ENCODE assay signal across 8 mouse cellular contexts in the genomic region with DNA sequence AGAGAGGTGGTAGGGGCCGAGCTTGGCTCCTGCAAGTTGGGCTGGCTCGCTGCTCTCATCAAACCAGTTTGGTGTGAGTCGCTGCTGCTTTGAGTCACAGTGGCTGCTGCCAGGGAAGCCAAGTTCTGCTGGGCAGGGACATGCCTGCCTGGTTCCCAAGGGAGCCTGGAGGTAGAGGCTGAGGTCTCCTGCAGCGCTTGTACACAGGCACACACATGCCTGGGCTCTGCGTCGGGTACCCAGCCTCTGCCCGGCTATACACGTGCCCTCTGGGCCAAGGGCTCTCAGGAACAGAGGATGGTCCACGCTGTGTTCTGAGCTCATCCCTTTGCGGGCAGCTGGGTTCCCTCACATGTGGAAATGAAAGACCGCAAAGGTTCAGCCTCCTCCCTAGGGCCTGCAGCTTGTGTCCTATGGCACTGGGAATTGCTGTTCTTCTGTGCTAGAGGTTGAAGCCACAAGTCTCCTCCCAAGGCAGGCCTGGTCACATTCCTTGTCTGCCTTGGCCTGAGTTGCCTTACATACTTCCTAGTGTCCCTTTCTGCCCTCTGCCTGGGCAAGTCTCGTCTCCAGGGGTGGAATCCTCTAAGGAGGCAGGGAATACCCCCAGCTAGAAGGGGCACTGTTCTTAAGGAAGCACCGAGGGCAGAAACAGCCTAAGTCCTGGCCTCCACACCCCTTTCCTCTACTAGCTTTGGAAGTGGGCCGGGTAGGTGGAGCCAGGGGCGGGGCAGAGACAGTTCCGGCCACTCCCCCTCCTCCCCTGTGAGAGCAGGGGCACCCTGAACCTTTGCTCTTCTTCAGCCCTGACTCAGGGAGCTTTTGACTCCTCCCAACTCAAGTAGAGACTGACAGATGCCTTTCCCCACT. TPM values are rescaled to one million over a fixed set of nuclear protein-coding genes. Genes with fewer than 3 reads are reported as not detected.
DNase-seq lines count a peak whose midpoint lies in the region; ATAC-seq and TF ChIP-seq lines count a peak whose summit lies in the region.

No protein-coding gene starts in this region.

- H3K4me3 ChIP-seq in gastrocnemius, adult 2 months: no peak overlapping the region
- peak overlapping the region; percentile 36 for H3K4me3 ChIP-seq in heart, embryonic 10.5 days

- intact Hi-C loops in gastrocnemius, adult 2 months (cut with DNase I): no loop called here

- H3K4me1 ChIP-seq in heart, embryonic 10.5 days: peaks cover 38% of the 10 kb centered on the region

- no peaks in the 10 kb centered on the region for H3K36me3 ChIP-seq in heart, embryonic 10.5 days

- TF ChIP-seq CTCF in gastrocnemius, adult 2 months (IDR thresholded peaks at IDR 0.05): no peak

- 32% methylated on average over 16 of the region's 16 CpGs for WGBS in heart, embryonic 10.5 days

- DNase-seq in gastrocnemius, adult 2 months: peak; percentile 72
- DNase-seq in gastrocnemius, adult 8-10 months (ENCODE audit: low spot score in 2 of 2): no peak
- peak; percentile 70 for DNase-seq in adrenal gland, postnatal 25 days
- DNase-seq in heart, embryonic 10.5 days (ENCODE audit: low spot score): peak; percentile 73
- DNase-seq in kidney, postnatal 14 days: peak; percentile 92
- DNase-seq in urinary bladder, postnatal 25 days (ENCODE audit: low spot score): peak; percentile 77
- DNase-seq in frontal cortex, postnatal 10 days (ENCODE audit: low spot score in 2 of 2): no peak

- H3K27me3 ChIP-seq in heart, embryonic 10.5 days (ENCODE audit: insufficient read depth, poor library complexity, severe bottlenecking): peaks cover 98% of the 10 kb centered on the region

- no peaks in the 10 kb centered on the region for H3K9me3 ChIP-seq in heart, embryonic 10.5 days

- ATAC-seq in megakaryocyte, adult 5-6 weeks (ENCODE audit: poor library complexity, severe bottlenecking): peak; percentile 70

- no peak overlapping the region for H3K27ac ChIP-seq in gastrocnemius, adult 2 months
- 0 out of 2 replicates have a peak overlapping the region, but pooled peaks have one; percentile 32 for H3K27ac ChIP-seq in heart, embryonic 10.5 days

RNA-seq across cellular contexts. Expression of gene Plekhg6, which starts 2.8 kb away (rescaled TPM):
- total RNA-seq in gastrocnemius, adult 2 months (2021): not detected
- not detected for total RNA-seq in gastrocnemius, adult 8-10 months (2022)
- total RNA-seq in adrenal gland, postnatal 25 days (2021): 0.30 and 0.38 TPM in 2 replicates
- polyA plus RNA-seq in heart, embryonic 10.5 days (2016; fragmentation: Nextera tagmentation; extraction: Ambion mirVana): 0.20 TPM in 1 of 2 replicates, not detected in the other
- not detected in 2 replicates for total RNA-seq in megakaryocyte, adult 5-6 weeks (2015)
- not detected in 2 replicates for total RNA-seq in megakaryocyte, adult 5-6 weeks (2017)

RNA-seq across cellular contexts. Expression of gene Tnfrsf1a, which starts 28.7 kb away (rescaled TPM):
- total RNA-seq in gastrocnemius, adult 2 months (2021): 10 to 100 TPM; 25.8 to 26.2 TPM
- total RNA-seq in gastrocnemius, adult 8-10 months (2022): 10 to 100 TPM; 13.1 to 22.3 (median 16.3) TPM
- total RNA-seq in adrenal gland, postnatal 25 days (2021): 247 and 250 TPM in 2 replicates
- polyA plus RNA-seq in heart, embryonic 10.5 days (2016; fragmentation: Nextera tagmentation; extraction: Ambion mirVana): 33.6 and 35.3 TPM in 2 replicates
- total RNA-seq in megakaryocyte, adult 5-6 weeks (2015): 96.4 and 101 TPM in 2 replicates
- total RNA-seq in megakaryocyte, adult 5-6 weeks (2017): 90.2 and 116 TPM in 2 replicates

RNA-seq across cellular contexts. Expression of gene Scnn1a, which starts 57.4 kb away (rescaled TPM):
- under 1 TPM; 0.10 to 0.14 TPM for total RNA-seq in gastrocnemius, adult 2 months (2021)
- total RNA-seq in gastrocnemius, adult 8-10 months (2022): under 1 TPM; 0.17 to 0.19 (median 0.17) TPM
- 1.6 and 1.9 TPM in 2 replicates for total RNA-seq in adrenal gland, postnatal 25 days (2021)
- polyA plus RNA-seq in heart, embryonic 10.5 days (2016; fragmentation: Nextera tagmentation; extraction: Ambion mirVana): 0.65 and 0.98 TPM in 2 replicates
- total RNA-seq in megakaryocyte, adult 5-6 weeks (2015): 9.0 and 9.5 TPM in 2 replicates
- total RNA-seq in megakaryocyte, adult 5-6 weeks (2017): 0.99 and 1.6 TPM in 2 replicates

Comparison
In these comparisons a context has a peak if more than half of its experiments do, and no peak if none do; other contexts are left out.
1. DNase-seq: peak in gastrocnemius, adult 2 months (single experiment), adrenal gland, postnatal 25 days (single experiment), heart, embryonic 10.5 days (single experiment), kidney, postnatal 14 days (single experiment) and urinary bladder, postnatal 25 days (single experiment); none in gastrocnemius, adult 8-10 months (0 of 2) and frontal cortex, postnatal 10 days (0 of 2).